Mouse (Mus musculus) ES-Bruce4 (cell line): ENCODE data around the gene Rptor.

Source experiments
- CTCF ChIP-seq: IDR thresholded peaks from one replicate; pipeline ENCODE4 v1.8.1; 2011; ENCODE audit warnings: low read depth, low read length
- EP300 ChIP-seq: IDR thresholded peaks from 2 replicates; pipeline ENCODE4 v1.6.1; 2011; ENCODE audit warnings: low read depth, low read length; ENCODE audit not compliant: insufficient read depth
- POLR2A ChIP-seq: IDR thresholded peaks from one replicate; pipeline ENCODE4 v1.8.1; 2011; ENCODE audit warnings: low read length; ENCODE audit not compliant: insufficient read depth

DNA sequence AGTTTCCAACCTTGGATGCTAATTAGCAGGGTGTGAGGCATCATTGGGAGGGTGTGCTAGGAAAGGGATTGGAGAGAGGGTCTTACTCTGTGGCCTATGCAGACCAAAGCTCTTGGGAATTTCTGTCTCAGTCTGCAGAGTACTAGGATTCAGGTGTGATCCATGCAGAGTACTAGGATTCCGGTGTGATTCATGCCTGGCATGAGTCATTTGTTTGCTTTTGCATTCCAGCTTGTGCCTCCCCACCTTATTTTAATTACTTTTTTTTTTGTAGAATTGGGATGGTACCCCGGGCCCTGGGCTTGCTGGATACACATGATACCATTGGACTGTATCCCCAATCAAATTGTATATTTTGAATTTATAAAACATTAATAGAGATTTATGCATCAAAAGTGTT is 93.7 kb downstream of the Rptor start:
- TF ChIP-seq CTCF (no peak), POLR2A (no peak), EP300 (no peak)
